Mouse (Mus musculus) midbrain, embryonic 14.5 days (tissue): ENCODE data around the gene Tmem259. TPM values are rescaled to one million over a fixed set of nuclear protein-coding genes. Genes with fewer than 3 reads are reported as not detected.
"Not testable (repeated sequence)": the region's sequence is repeated elsewhere in the genome, so short reads cannot be mapped to it uniquely, and the experiment has no call there.

Experiments used
- ATAC-seq: fragments of 200-750 bp; cut with Nextera tagmentation; 2 replicates; pipeline ENCODE4 v1.8.0; 2017; ENCODE audit warnings: moderate number of reproducible peaks, moderate library complexity; ENCODE audit not compliant: low FRiP score, low TSS enrichment
- DNase-seq: peaks from one replicate; pipeline ENCODE4 v3.0.0-alpha.2; 2015
- H3K27ac ChIP-seq: fragments of 300-500 bp; sonication (generic); replicated peaks from 2 replicates; pipeline ENCODE4 v1.5.1; 2014; ENCODE audit warnings: mild to moderate bottlenecking, low read depth, low read length, moderate library complexity
- H3K27me3 ChIP-seq: fragments of 300-500 bp; sonication (generic); 2 replicates; pipeline ENCODE4 v1.6.1; 2014; ENCODE audit warnings: low read length, control low read depth, mixed read lengths; ENCODE audit not compliant: control insufficient read depth, insufficient read depth
- H3K36me3 ChIP-seq: fragments of 300-500 bp; sonication (generic); 2 replicates; pipeline ENCODE4 v1.6.1; 2014; ENCODE audit warnings: low read length, control low read depth; ENCODE audit not compliant: control insufficient read depth, insufficient read depth
- H3K4me1 ChIP-seq: fragments of 300-500 bp; sonication (generic); 2 replicates; pipeline ENCODE4 v1.6.1; 2014; ENCODE audit warnings: mild to moderate bottlenecking, antibody characterized with exemption, low read length, control low read depth; ENCODE audit not compliant: control insufficient read depth, insufficient read depth
- H3K4me2 ChIP-seq: fragments of 300-500 bp; sonication (generic); 2 replicates; pipeline ENCODE4 v1.6.1; 2014; ENCODE audit warnings: mild to moderate bottlenecking, low read length, moderate library complexity
- H3K4me3 ChIP-seq: fragments of 300-500 bp; sonication (generic); replicated peaks from 2 replicates; pipeline ENCODE4 v1.5.1; 2014; ENCODE audit warnings: low read depth, low read length
- H3K9ac ChIP-seq: fragments of 300-500 bp; sonication (generic); replicated peaks from 2 replicates; pipeline ENCODE4 v1.6.1; 2014; ENCODE audit warnings: mild to moderate bottlenecking, low read length, moderate library complexity
- H3K9me3 ChIP-seq: fragments of 300-500 bp; sonication (generic); 2 replicates; pipeline ENCODE4 v1.6.1; 2016; ENCODE audit warnings: low read length, control low read depth, mixed read lengths; ENCODE audit not compliant: control insufficient read depth
- WGBS: fragments of 180-500 bp; shearing (Covaris S2); extraction: QIAGEN DNeasy Blood & Tissue Kit; methylation state at CpG from one replicate; pipeline ENCODE4 v1.1.7; 2014; 5-methylcytosine and 5-hydroxymethylcytosine counted together
- polyA plus RNA-seq: library from polyadenylated mRNA; unstranded; fragments of >200 nt; fragmentation: Nextera tagmentation; extraction: Ambion mirVana; gene quantifications from 2 replicates; pipeline ENCODE4 v1.2.1, GENCODE M21; 2014

Tmem259 gene
- polyA plus RNA-seq, 1 experiment from 2014 or later = 20.7 TPM

GRCm38 (mm10) chr10:79959412-79959811, 24.7 kb downstream of the Tmem259 start:
- 36% methylated on average over 10 of the region's 10 CpGs for WGBS
- not testable (repeated sequence) for H3K9me3 ChIP-seq, H3K27ac ChIP-seq, DNase-seq, ATAC-seq, H3K9ac ChIP-seq, H3K4me1 ChIP-seq, H3K27me3 ChIP-seq
- peak overlapping the region; percentile 82; the same call in 1 of the 2 replicates for H3K4me2 ChIP-seq
- peaks cover 23% of the 10 kb centered on the region for H3K36me3 ChIP-seq
- peak overlapping the region; percentile 90; the same call in 1 of the 2 replicates for H3K4me3 ChIP-seq

GRCm38 (mm10) chr10:79958140-79958816, 25.9 kb downstream of the Tmem259 start:
- 13% methylated on average over 21 of the region's 21 CpGs for WGBS
- DNase-seq (peak; percentile 69), ATAC-seq (no peak)
- peaks cover 6% of the 10 kb centered on the region; the same call in 1 of the 2 replicates for H3K4me1 ChIP-seq
- no peaks in the 10 kb centered on the region for H3K9me3 ChIP-seq
- no peak overlapping the region for H3K4me3 ChIP-seq
- peaks cover 15% of the 10 kb centered on the region for H3K36me3 ChIP-seq
- no peak overlapping the region; the same call in 1 of the 2 replicates for H3K9ac ChIP-seq
- no peak overlapping the region for H3K4me2 ChIP-seq
- no peaks in the 10 kb centered on the region; the same call in 1 of the 2 replicates for H3K27me3 ChIP-seq
- H3K27ac ChIP-seq = no peak overlapping the region

- Histone ChIP-seq H3K36me3 (peaks cover 14% of the 10 kb centered on the region), H3K4me2 (no peak overlapping the region), H3K9me3 (no peaks in the 10 kb centered on the region), H3K4me1 (peaks cover 6% of the 10 kb centered on the region; the same call in 1 of the 2 replicates), H3K9ac (no peak overlapping the region), H3K27me3 (no peaks in the 10 kb centered on the region; the same call in 1 of the 2 replicates), H3K27ac (no peak overlapping the region), H3K4me3 (no peak overlapping the region)
- ATAC-seq = no peak
- 17% methylated on average over 4 of the region's 4 CpGs for WGBS
- no peak for DNase-seq
These were observed 27.4 kb downstream of the Tmem259 start for GRCm38 (mm10) chr10:79956643-79957154.

GRCm38 (mm10) chr10:79955691-79956090, 28.4 kb downstream of the Tmem259 start:
- no peak overlapping the region for H3K4me2 ChIP-seq
- DNase-seq (no peak), ATAC-seq (no peak)
- peaks cover 24% of the 10 kb centered on the region for H3K36me3 ChIP-seq
- H3K9ac ChIP-seq = no peak overlapping the region
- H3K4me3 ChIP-seq = no peak overlapping the region
- H3K9me3 ChIP-seq = no peaks in the 10 kb centered on the region
- 78% methylated on average over 9 of the region's 9 CpGs for WGBS
- peaks cover 4% of the 10 kb centered on the region; the same call in 1 of the 2 replicates for H3K4me1 ChIP-seq
- H3K27me3 ChIP-seq = no peaks in the 10 kb centered on the region; the same call in 1 of the 2 replicates
- H3K27ac ChIP-seq = no peak overlapping the region

- DNase-seq = no peak
- H3K9me3 ChIP-seq = no peaks in the 10 kb centered on the region
- H3K4me3 ChIP-seq = no peak overlapping the region
- 84% methylated on average over 6 of the region's 6 CpGs for WGBS
- no peaks in the 10 kb centered on the region; the same call in 1 of the 2 replicates for H3K27me3 ChIP-seq
- no peaks in the 10 kb centered on the region for H3K4me1 ChIP-seq
- H3K36me3 ChIP-seq = peaks cover 38% of the 10 kb centered on the region
- H3K27ac ChIP-seq = no peak overlapping the region
- H3K9ac ChIP-seq = no peak overlapping the region
- ATAC-seq = no peak
- H3K4me2 ChIP-seq = no peak overlapping the region
These were observed 30.2 kb downstream of the Tmem259 start for GRCm38 (mm10) chr10:79953946-79954345.

- Histone ChIP-seq H3K4me2 (no peak overlapping the region), H3K36me3 (peaks cover 46% of the 10 kb centered on the region), H3K9ac (no peak overlapping the region), H3K27ac (no peak overlapping the region), H3K9me3 (no peaks in the 10 kb centered on the region), H3K4me3 (no peak overlapping the region), H3K27me3 (no peaks in the 10 kb centered on the region), H3K4me1 (0 out of 2 replicates have a peak, but pooled peaks cover 4% of the 10 kb centered on the region)
- no peak for DNase-seq
- no peak for ATAC-seq
- 84% methylated on average over 18 of the region's 18 CpGs for WGBS
These were observed 33.5 kb downstream of the Tmem259 start for GRCm38 (mm10) chr10:79950661-79951060.

GRCm38 (mm10) chr10:79949873-79950272, 34.3 kb downstream of the Tmem259 start:
- Histone ChIP-seq H3K4me3 (no peak overlapping the region), H3K27me3 (no peaks in the 10 kb centered on the region), H3K4me1 (0 out of 2 replicates have a peak, but pooled peaks cover 6% of the 10 kb centered on the region), H3K9me3 (no peaks in the 10 kb centered on the region), H3K27ac (no peak overlapping the region), H3K36me3 (peaks cover 46% of the 10 kb centered on the region), H3K9ac (no peak overlapping the region), H3K4me2 (no peak overlapping the region)
- DNase-seq (no peak), ATAC-seq (no peak)
- WGBS = 94% methylated on average over 4 of the region's 4 CpGs

- ATAC-seq = no peak
- no peak overlapping the region for H3K4me2 ChIP-seq
- H3K4me3 ChIP-seq = no peak overlapping the region
- no peaks in the 10 kb centered on the region for H3K9me3 ChIP-seq
- no peak for DNase-seq
- WGBS = 88% methylated on average over 6 of the region's 6 CpGs
- H3K27me3 ChIP-seq = no peaks in the 10 kb centered on the region
- H3K27ac ChIP-seq = no peak overlapping the region
- peaks cover 36% of the 10 kb centered on the region for H3K36me3 ChIP-seq
- H3K4me1 ChIP-seq = 0 out of 2 replicates have a peak, but pooled peaks cover 6% of the 10 kb centered on the region
- H3K9ac ChIP-seq = no peak overlapping the region
These were observed 36.6 kb downstream of the Tmem259 start for GRCm38 (mm10) chr10:79947502-79947901.
